Mouse (Mus musculus) intestine, embryonic 14.5 days (tissue): ENCODE data around the gene Slc9a8. TPM values are rescaled to one million over a fixed set of nuclear protein-coding genes. Genes with fewer than 3 reads are reported as not detected.

ENCODE experiments used
- ATAC-seq: fragments of 200-750 bp; cut with Nextera tagmentation; replicated peaks from 2 replicates; pipeline ENCODE4 v1.8.0; 2017; ENCODE audit warnings: low read depth, moderate number of reproducible peaks, moderate TSS enrichment, moderate library complexity; ENCODE audit not compliant: low FRiP score, low TSS enrichment
- DNase-seq: peaks from one replicate; pipeline ENCODE4 v3.0.0-alpha.2; 2018; ENCODE audit warnings: low spot score
- H3K27ac ChIP-seq: fragments of 300-500 bp; sonication (generic); 2 replicates; pipeline ENCODE4 v1.5.1; 2014; ENCODE audit warnings: low read depth, mild to moderate bottlenecking, control low read depth
- H3K27me3 ChIP-seq: fragments of 300-500 bp; sonication (generic); replicated peaks from 2 replicates; pipeline ENCODE4 v1.6.1; 2014; ENCODE audit warnings: low read length, control low read depth; ENCODE audit not compliant: control insufficient read depth, insufficient read depth
- H3K36me3 ChIP-seq: fragments of 300-500 bp; sonication (generic); 2 replicates; pipeline ENCODE4 v1.6.1; 2014; ENCODE audit warnings: low read length, control low read depth; ENCODE audit not compliant: control insufficient read depth, insufficient read depth
- H3K4me1 ChIP-seq: fragments of 300-500 bp; sonication (generic); replicated peaks from 2 replicates; pipeline ENCODE4 v1.6.1; 2014; ENCODE audit warnings: low read length, control low read depth, mixed read lengths; ENCODE audit not compliant: control insufficient read depth, insufficient read depth
- H3K4me2 ChIP-seq: fragments of 300-500 bp; sonication (generic); 2 replicates; pipeline ENCODE4 v1.6.1; 2014; ENCODE audit warnings: low read length
- H3K4me3 ChIP-seq: fragments of 300-500 bp; sonication (generic); 2 replicates; pipeline ENCODE4 v1.5.1; 2014; ENCODE audit warnings: low read depth, low read length, control low read depth, mixed read lengths
- H3K9ac ChIP-seq: fragments of 300-500 bp; sonication (generic); 2 replicates; pipeline ENCODE4 v1.6.1; 2014; ENCODE audit warnings: mild to moderate bottlenecking, low read length
- H3K9me3 ChIP-seq: fragments of 300-500 bp; sonication (generic); 2 replicates; pipeline ENCODE4 v1.6.1; 2016; ENCODE audit warnings: low read length, control low read depth; ENCODE audit not compliant: control insufficient read depth
- WGBS: fragments of 180-500 bp; shearing (Covaris S2); extraction: QIAGEN DNeasy Blood & Tissue Kit; methylation state at CpG from one replicate; pipeline ENCODE4 v1.1.7; 2014; 5-methylcytosine and 5-hydroxymethylcytosine counted together
- polyA plus RNA-seq: library from polyadenylated mRNA; unstranded; fragments of >200 nt; fragmentation: Nextera tagmentation; extraction: Ambion mirVana; gene quantifications from 2 replicates; pipeline ENCODE4 v1.2.1, GENCODE M21; 2014

Slc9a8 gene
- polyA plus RNA-seq, 1 experiment from 2014 or later, result 21.0 TPM

- 90% methylated on average over 4 of the region's 4 CpGs for WGBS
- Histone ChIP-seq H3K27me3 (no peaks in the 10 kb centered on the region), H3K9ac (no peak overlapping the region), H3K36me3 (peaks cover 69% of the 10 kb centered on the region), H3K9me3 (no peaks in the 10 kb centered on the region), H3K4me3 (no peak overlapping the region), H3K4me2 (no peak overlapping the region), H3K4me1 (peaks cover 15% of the 10 kb centered on the region), H3K27ac (no peak overlapping the region)
- DNase-seq (no peak), ATAC-seq (no peak)
Measured at GRCm38 (mm10) chr2:167508569-167508968, 87.1 kb downstream of the Slc9a8 start.

DNA sequence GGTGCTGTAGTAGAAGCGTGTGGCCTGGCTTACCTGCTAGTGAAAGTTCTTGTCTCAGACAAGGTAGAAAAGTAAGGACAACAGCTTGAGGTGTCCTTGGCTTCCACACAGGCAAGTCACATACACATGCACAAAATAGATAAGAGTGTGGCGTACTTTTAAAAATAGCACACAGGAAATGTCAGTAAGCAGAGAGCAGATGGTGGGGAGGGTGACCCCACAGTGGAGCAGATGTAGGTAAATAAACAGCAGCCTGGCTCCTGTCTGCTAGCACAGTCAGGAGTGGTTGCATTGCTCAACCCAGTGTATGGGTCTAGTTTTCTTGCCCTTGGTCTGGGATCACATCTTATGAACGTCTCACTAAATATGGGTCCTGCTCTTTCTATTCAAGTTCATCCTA lies 89.0 kb downstream of the Slc9a8 start:
- Histone ChIP-seq H3K27ac (no peak overlapping the region), H3K36me3 (peaks cover 88% of the 10 kb centered on the region), H3K9me3 (no peaks in the 10 kb centered on the region), H3K4me1 (peaks cover under 1% of the 10 kb centered on the region; the same call in 1 of the 2 replicates), H3K9ac (no peak overlapping the region), H3K4me2 (no peak overlapping the region), H3K4me3 (no peak overlapping the region), H3K27me3 (no peaks in the 10 kb centered on the region)
- ATAC-seq (no peak), DNase-seq (no peak)
- WGBS, result 79% methylated on average over 3 of the region's 3 CpGs

GRCm38 (mm10) chr2:167512365-167512764 lies 90.9 kb downstream of the Slc9a8 start:
- Histone ChIP-seq H3K27ac (no peak overlapping the region), H3K4me2 (no peak overlapping the region), H3K4me3 (no peak overlapping the region), H3K36me3 (peaks cover 100% of the 10 kb centered on the region), H3K27me3 (no peaks in the 10 kb centered on the region), H3K9ac (no peak overlapping the region), H3K9me3 (no peaks in the 10 kb centered on the region), H3K4me1 (no peaks in the 10 kb centered on the region)
- no peak for ATAC-seq
- WGBS, result 95% methylated on average over 9 of the region's 9 CpGs
- no peak for DNase-seq

DNA sequence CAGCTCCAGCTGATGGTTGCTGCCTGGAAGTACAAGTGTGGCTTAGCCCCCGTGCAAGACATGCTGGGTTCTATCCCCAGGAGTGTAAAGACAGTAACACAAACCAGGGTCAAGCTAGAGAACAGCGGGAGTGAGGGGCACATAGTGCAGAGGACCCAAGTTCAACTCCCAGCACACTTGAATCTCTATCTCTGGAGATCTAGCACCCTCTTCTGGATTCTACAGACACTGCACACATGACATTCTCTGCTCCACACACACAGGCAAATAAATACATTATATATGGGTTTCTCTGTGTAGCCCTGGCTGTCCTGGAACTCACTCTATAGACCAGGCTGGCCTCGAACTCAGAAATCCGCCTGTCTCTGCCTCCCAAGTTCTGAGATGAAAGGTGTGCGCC lies 91.5 kb downstream of the Slc9a8 start:
- ATAC-seq (no peak), DNase-seq (no peak)
- peaks cover 100% of the 10 kb centered on the region for H3K36me3 ChIP-seq
- no peak overlapping the region for H3K4me2 ChIP-seq
- H3K27ac ChIP-seq, result no peak overlapping the region
- WGBS, result 97% methylated on average over 5 of the region's 5 CpGs
- no peak overlapping the region for H3K4me3 ChIP-seq
- no peaks in the 10 kb centered on the region for H3K27me3 ChIP-seq
- no peak overlapping the region for H3K9ac ChIP-seq
- no peaks in the 10 kb centered on the region for H3K4me1 ChIP-seq
- H3K9me3 ChIP-seq, result no peaks in the 10 kb centered on the region

- Histone ChIP-seq H3K9me3 (no peaks in the 10 kb centered on the region), H3K27me3 (no peaks in the 10 kb centered on the region), H3K4me2 (no peak overlapping the region), H3K27ac (no peak overlapping the region), H3K4me1 (no peaks in the 10 kb centered on the region), H3K4me3 (no peak overlapping the region), H3K36me3 (peaks cover 90% of the 10 kb centered on the region), H3K9ac (no peak overlapping the region)
- ATAC-seq (no peak), DNase-seq (no peak)
- WGBS, result 94% methylated on average over 4 of the region's 4 CpGs
Measured at GRCm38 (mm10) chr2:167514641-167515040, 93.1 kb downstream of the Slc9a8 start.

DNA sequence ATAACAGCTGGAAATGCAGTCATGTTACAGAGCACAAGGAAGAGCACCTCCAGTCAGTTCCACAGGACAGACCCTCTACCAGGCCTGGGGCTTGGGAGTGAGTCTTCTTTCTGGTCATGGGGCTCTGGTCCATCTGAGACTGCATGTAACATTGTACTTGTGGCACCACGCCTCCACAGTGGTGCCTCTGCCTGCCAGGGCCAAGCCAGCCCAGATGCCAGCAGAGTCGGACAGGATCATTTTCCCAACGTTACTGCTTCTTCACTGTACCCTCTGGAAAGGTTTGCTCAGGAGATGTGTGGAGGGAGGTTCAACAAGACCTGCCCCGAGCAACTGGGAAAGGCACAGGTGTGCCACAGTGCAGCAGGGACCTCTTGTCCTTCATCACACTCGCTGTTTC lies 94.2 kb downstream of the Slc9a8 start:
- no peak for DNase-seq
- Histone ChIP-seq H3K4me3 (no peak overlapping the region), H3K27me3 (no peaks in the 10 kb centered on the region), H3K9me3 (no peaks in the 10 kb centered on the region), H3K4me1 (no peaks in the 10 kb centered on the region), H3K4me2 (no peak overlapping the region), H3K27ac (no peak overlapping the region), H3K36me3 (peaks cover 80% of the 10 kb centered on the region), H3K9ac (no peak overlapping the region)
- no peak for ATAC-seq
- 89% methylated on average over 5 of the region's 5 CpGs for WGBS

DNA sequence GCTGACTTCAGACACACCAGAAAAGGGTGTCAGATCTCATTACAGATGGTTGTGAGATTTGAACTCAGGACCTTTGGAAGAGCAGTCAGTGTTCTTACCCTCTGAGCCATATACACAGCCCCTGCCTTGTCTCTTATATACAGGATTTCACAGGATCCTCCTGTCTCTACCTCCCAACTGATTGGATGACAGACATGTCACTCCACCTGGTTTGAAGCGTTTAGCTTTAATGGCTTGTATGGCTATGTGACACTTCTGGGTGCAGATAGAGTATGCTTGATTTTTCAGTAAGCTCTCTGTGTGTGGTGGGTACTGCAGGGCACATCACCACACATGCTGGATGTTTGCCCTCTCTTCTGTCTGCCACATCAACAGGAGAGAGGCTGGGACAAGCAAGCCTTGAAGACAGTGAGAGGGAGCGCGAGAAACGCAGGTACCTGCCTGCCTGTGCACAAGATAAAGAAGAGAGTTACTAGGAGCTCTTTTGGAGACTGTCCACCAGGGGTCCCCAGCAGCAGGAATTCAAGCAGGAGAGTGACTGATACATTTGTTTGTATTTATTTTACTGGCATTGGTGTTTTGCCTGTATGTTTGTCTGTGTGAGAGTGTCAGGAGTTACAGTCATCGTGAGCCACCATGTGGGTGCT lies 98.2 kb downstream of the Slc9a8 start:
- 76% methylated on average over 5 of the region's 5 CpGs for WGBS

More for the DNA sequence above, 98.2 kb downstream of the Slc9a8 start:
- DNase-seq (no peak), ATAC-seq (no peak)
- Histone ChIP-seq H3K9ac (no peak overlapping the region), H3K36me3 (peaks cover 39% of the 10 kb centered on the region), H3K4me3 (no peak overlapping the region), H3K4me1 (no peaks in the 10 kb centered on the region), H3K27me3 (no peaks in the 10 kb centered on the region), H3K9me3 (no peaks in the 10 kb centered on the region), H3K4me2 (no peak overlapping the region), H3K27ac (no peak overlapping the region)

Other genes starting within 250 kb of the Slc9a8 start
- 1.8 and 1.9 TPM in 2 replicates for gene Kcnb1, start 231.6 kb upstream of the Slc9a8 start, polyA plus RNA-seq
- 15.1 and 17.3 TPM in 2 replicates for gene Ptgis, start 181.1 kb upstream of the Slc9a8 start, polyA plus RNA-seq
- 9.6 and 10.6 TPM in 2 replicates for gene B4galt5, start 72.5 kb upstream of the Slc9a8 start, polyA plus RNA-seq
- 82.8 and 85.0 TPM in 2 replicates for gene Rnf114, start 70.9 kb downstream of the Slc9a8 start, polyA plus RNA-seq
- gene Spata2, start 71.2 kb downstream of the Slc9a8 start, polyA plus RNA-seq, result 13.9 and 15.1 TPM in 2 replicates
- gene Snai1, start 116.5 kb downstream of the Slc9a8 start, polyA plus RNA-seq, result 17.4 and 19.2 TPM in 2 replicates
- 254 and 279 TPM in 2 replicates for gene Ube2v1, start 210.4 kb downstream of the Slc9a8 start, polyA plus RNA-seq
- gene Gm20431, start 239.8 kb downstream of the Slc9a8 start, polyA plus RNA-seq, result 6.1 and 7.7 TPM in 2 replicates